Mouse (Mus musculus) layer of hippocampus, postnatal 10 days (tissue): ENCODE measurements around the gene Gm826. TPM values are rescaled to one million over a fixed set of nuclear protein-coding genes. Genes with fewer than 3 reads are reported as not detected.

Source experiments
- DNase-seq, 2 experiments: peaks; one replicate each; pipeline ENCODE4 v3.0.0; 2021; ENCODE audit warnings: low spot score in 2 of 2
- total RNA-seq, 2 experiments: library from RNA; stranded (reverse); gene quantifications; 2 replicates each; pipeline ENCODE4 v1.2.3; 2021

Gm826 gene
- total RNA-seq, 2 experiments from 2014 or later = 0.73 TPM; not detected in 1

GRCm38 (mm10) chr2:160354319-160354718 lies 20.4 kb upstream of the Gm826 start:
- DNase-seq = no peak

- no peak for DNase-seq
Observed at GRCm38 (mm10) chr2:160353581-160353980, 19.6 kb upstream of the Gm826 start.

- DNase-seq = no peak
Observed at GRCm38 (mm10) chr2:160351038-160351574, 17.1 kb upstream of the Gm826 start.

- DNase-seq = no peak
Observed at GRCm38 (mm10) chr2:160349578-160349977, 15.6 kb upstream of the Gm826 start.

GRCm38 (mm10) chr2:160348796-160349195 lies 14.8 kb upstream of the Gm826 start:
- DNase-seq = no peak

GRCm38 (mm10) chr2:160348072-160348604 lies 14.2 kb upstream of the Gm826 start:
- no peak for DNase-seq

GRCm38 (mm10) chr2:160345644-160346043 lies 11.7 kb upstream of the Gm826 start:
- no peak for DNase-seq

GRCm38 (mm10) chr2:160340121-160340520 lies 6.2 kb upstream of the Gm826 start:
- no peak for DNase-seq

- no peak for DNase-seq
Observed at GRCm38 (mm10) chr2:160339595-160339994, 5.6 kb upstream of the Gm826 start.

- DNase-seq = no peak
Observed at GRCm38 (mm10) chr2:160336053-160336452, 2.1 kb upstream of the Gm826 start.

- no peak for DNase-seq
Observed at GRCm38 (mm10) chr2:160335043-160335442, 1.1 kb upstream of the Gm826 start.

- DNase-seq = no peak
Observed at GRCm38 (mm10) chr2:160332516-160333325, 1.2 kb downstream of the Gm826 start.

GRCm38 (mm10) chr2:160328886-160329285 lies 5.1 kb downstream of the Gm826 start:
- peak; percentile 28 to 44 for DNase-seq

- no peak for DNase-seq
Observed at GRCm38 (mm10) chr2:160327716-160328115, 6.2 kb downstream of the Gm826 start.

- peak; percentile 13 to 38 for DNase-seq
Observed at GRCm38 (mm10) chr2:160327167-160327566, 6.8 kb downstream of the Gm826 start.

- no peak for DNase-seq
Observed at GRCm38 (mm10) chr2:160325105-160325644, 8.8 kb downstream of the Gm826 start.

GRCm38 (mm10) chr2:160321829-160322228 lies 12.1 kb downstream of the Gm826 start:
- no peak for DNase-seq

- no peak for DNase-seq
Observed at GRCm38 (mm10) chr2:160318255-160318654, 15.7 kb downstream of the Gm826 start.

GRCm38 (mm10) chr2:160313595-160314007 lies 20.4 kb downstream of the Gm826 start:
- no peak for DNase-seq

- DNase-seq = no peak
Observed at GRCm38 (mm10) chr2:160305070-160305469, 28.9 kb downstream of the Gm826 start.

- no peak for DNase-seq
Observed at GRCm38 (mm10) chr2:160303992-160304391, 30.0 kb downstream of the Gm826 start.

GRCm38 (mm10) chr2:160302013-160302412 lies 31.9 kb downstream of the Gm826 start:
- DNase-seq = no peak
